Mouse (Mus musculus): ENCODE measurements around the gene Nmnat2.

Nmnat2 gene

GRCm38 (mm10) chr1:152954821-152955523, at the start of gene Nmnat2:
Gene Nmnat2 (plus strand): TSS chr1:152954993.
- peak; percentile 81 to 90 for DNase-seq (ENCODE audit: low spot score in 2 of 2)

- DNase-seq (ENCODE audit: low spot score in 2 of 2) = no peak
Observed at GRCm38 (mm10) chr1:152913483-152914460, 41.0 kb upstream of the Nmnat2 start.

DNA sequence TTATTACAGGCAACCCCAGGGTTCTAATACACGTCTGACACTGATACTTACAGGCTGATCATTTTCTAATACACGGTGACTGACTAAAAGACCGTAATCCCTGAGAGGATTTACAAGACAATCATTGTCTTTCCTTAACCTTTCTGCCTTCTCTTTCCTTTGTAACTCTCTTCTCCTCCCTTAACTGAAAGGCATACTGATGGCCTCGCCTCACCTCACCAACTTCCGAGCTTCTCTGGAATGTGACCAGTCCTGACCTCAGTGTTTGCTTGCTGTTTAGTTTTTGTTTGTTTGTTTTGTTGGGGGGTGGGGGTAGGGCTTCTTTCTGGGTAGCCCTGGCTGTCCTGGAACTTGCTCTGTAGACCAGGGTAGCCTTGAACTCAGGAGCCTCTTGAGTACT, 39.0 kb upstream of the Nmnat2 start:
- no peak for DNase-seq (ENCODE audit: low spot score in 2 of 2)

GRCm38 (mm10) chr1:152916936-152917335, 37.9 kb upstream of the Nmnat2 start:
- DNase-seq (ENCODE audit: low spot score in 2 of 2) = no peak

GRCm38 (mm10) chr1:152917626-152918025, 37.2 kb upstream of the Nmnat2 start:
- no peak for DNase-seq (ENCODE audit: low spot score in 2 of 2)

GRCm38 (mm10) chr1:152921786-152922185, 33.0 kb upstream of the Nmnat2 start:
- DNase-seq (ENCODE audit: low spot score in 2 of 2) = no peak

DNA sequence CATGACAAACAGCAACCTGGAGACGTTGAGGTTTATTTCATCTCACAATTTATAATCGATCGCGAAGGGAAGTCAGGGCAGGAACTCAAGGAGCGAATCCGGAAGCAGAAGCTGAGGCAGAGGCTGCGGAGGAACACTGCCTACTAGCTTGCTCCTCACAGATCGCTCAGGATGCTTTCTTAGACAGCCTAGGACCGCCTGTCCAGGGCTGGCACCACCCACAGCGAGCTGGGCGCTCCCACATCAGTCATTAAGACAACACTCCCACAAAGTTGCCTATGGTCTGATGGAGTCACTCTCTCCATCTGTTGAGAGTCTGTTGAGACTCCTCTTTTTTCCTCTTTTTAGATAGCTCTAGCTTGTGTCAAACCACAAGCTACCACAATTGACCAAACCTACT, 20.8 kb upstream of the Nmnat2 start:
- no peak for DNase-seq (ENCODE audit: low spot score in 2 of 2)

- no peak for DNase-seq (ENCODE audit: low spot score in 2 of 2)
Observed at GRCm38 (mm10) chr1:152935476-152935875, 19.3 kb upstream of the Nmnat2 start.

DNA sequence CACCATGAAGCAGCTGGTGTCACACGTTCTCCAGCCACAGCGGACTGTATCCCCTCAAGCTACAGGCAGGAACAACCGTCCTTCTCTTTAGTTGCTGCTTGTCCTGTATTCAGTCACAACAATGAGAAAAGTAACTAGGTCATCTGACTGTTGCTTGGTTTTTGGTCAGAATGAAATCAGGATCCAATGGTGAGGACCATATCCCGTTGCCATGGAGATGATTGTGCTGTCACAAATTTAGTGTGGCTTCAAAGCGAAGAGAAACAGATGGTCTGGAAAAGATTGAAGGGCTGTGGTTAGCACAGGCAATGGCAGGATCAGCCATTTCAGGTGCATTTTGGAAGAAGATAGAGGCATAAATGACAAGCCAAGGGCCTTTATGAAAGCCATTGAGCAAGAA, 18.4 kb upstream of the Nmnat2 start:
- no peak for DNase-seq (ENCODE audit: low spot score in 2 of 2)

DNA sequence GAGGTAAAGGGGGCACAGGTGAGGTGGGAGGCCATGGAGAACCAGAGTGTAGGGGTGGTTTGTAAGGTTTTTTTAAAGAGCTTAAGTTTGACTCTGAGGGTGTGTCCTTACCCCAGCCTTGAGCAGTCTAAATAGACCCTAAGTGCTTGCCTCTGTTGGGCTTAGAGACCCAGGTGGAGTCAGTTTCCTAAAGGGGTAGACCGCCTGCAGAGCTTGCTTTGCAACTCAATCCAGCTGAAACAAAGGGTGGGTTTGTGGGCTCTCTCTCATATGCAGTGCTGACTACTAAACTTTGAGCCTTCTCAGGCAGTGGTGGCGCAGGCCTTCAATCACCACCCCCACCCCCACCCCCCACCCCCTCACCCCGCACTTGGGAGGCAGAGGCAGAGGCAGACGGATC, 11.8 kb upstream of the Nmnat2 start:
- DNase-seq (ENCODE audit: low spot score in 2 of 2) = no peak

DNA sequence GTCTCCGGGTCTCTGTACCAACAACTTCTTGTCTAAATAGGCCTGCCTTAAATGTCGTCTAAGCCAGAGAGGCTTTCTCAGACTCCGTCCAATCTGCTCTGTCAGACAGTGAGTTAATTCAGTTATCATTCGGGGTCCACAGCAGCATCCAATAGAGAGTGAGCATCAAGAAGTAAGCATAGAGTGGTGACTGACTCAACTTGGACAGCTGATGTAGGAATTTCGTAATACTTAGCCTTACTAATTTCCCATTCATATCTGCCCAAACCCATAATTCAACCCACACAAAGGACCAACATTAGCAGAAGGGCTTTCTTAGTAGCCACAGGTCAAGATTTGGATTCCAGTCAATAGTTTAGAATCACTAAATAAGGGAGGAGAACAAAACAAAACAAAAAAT, 626 bp upstream of the Nmnat2 start:
- no peak for DNase-seq (ENCODE audit: low spot score in 2 of 2)

DNA sequence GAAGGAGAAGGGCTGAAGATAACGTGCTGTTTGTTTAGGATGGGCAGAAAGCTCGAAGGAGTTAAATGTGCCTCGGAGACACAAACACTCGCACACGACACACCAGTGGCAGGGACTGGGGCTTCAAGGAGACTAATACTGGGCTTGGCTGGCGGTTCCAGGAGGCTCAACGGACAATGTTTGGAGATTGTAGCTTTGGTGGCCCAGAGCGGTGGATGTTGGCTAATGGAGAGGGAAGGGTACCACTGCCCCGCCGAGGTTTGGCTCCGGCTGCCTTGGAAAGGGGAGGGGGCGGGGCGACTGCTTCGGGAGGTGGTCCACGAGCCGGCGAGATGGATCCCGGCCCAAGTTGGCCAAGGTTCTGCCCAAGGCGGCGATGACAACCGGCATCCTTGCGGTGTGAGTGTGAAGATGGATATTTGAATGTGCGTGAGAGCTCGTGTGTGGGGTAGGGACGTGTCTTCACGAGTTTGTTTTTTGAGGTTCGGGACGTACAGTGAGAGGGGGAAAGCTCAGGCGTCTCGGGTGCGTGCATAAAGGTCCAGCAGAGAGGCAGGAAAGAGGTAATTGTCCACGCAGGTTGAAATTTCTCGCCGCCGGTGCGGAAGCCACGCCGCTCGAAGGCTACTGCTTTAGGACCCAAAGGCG, 895 bp downstream of the Nmnat2 start:
- peak; percentile 29 to 39 for DNase-seq (ENCODE audit: low spot score in 2 of 2)

- peak; percentile 30 to 49 for DNase-seq (ENCODE audit: low spot score in 2 of 2)
Observed at GRCm38 (mm10) chr1:152956221-152956620, 1.4 kb downstream of the Nmnat2 start.

DNA sequence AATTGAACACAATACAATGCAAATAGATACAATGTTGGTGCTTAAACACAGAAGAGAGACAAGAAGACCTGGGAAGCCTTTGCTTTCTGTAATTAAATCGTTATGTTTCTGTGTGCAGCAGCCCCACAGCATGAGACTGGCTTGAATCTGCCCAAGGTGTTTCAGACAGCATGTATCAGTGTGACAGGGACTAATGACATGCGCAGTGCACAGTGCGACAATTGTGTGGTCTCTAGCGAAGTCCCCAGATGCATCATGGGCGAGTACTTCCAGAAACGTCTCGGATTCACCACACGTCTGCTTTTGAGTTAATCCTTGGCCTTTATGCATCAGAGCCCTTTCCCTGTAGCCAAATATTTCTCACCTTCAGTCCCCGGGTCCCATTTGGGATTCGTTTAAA, 9.6 kb downstream of the Nmnat2 start:
- DNase-seq (ENCODE audit: low spot score in 2 of 2) = no peak

- DNase-seq (ENCODE audit: low spot score in 2 of 2) = no peak
Observed at GRCm38 (mm10) chr1:152966222-152966621, 11.4 kb downstream of the Nmnat2 start.

DNA sequence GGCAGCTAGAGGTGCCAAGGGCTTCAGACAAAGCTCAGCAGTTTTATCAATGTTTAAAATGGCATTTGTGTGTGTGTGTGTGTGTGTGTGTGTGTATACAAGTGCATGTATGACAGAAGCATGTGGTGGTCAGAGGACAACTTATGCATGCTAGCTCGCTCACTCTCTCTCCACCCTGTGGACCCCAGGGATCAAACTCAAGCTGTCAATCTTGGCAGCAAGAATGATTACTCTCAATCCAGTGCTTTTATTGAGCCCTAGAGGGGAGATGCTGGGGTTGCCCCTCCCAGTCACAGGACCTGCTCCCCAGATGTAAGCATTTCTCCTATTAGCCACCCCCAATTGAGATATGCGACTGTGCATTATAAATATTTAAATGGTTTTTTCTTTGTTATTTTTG, 11.9 kb downstream of the Nmnat2 start:
- DNase-seq (ENCODE audit: low spot score in 2 of 2) = no peak

GRCm38 (mm10) chr1:152969081-152969480, 14.3 kb downstream of the Nmnat2 start:
- DNase-seq (ENCODE audit: low spot score in 2 of 2) = peak; percentile 35 to 47

DNA sequence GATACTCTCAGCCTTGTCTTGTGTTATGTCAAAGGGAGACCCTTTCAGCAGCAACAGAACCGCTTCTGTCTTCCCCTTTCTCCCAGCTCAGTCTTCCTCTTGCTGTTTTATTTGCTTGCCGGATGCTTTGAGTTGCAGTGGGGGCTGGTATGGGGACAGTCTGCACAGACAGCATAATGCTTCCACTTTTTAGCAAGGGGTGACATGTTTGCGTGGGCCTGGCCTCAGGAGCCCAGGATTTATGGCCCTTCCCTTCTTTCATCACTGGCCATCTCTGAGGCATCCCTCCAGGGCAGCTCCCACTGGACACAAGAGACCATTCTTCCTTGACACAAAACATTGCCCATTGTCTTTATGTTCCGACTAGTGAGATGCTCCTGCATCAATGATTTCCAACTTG, 18.2 kb downstream of the Nmnat2 start:
- DNase-seq (ENCODE audit: low spot score in 2 of 2) = no peak

DNA sequence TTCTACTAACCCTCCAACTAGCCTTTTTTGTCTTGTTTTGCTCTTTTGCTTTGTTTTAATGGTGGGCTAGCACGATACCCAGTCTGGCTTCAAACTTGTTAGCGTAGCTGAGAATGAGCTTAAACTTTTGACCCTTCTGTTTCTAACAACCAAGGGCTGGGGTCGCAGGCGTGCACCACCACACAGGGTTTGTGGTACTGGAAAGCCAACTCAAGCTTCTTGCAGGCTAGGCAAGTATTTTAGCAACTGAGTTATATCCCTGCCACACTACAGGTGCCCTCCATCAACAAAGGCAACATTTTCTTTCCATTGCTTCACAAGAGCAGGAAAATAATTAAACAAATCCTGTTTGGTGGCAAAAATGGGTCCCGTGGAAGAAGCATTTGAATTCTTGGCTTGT, 18.6 kb downstream of the Nmnat2 start:
- DNase-seq (ENCODE audit: low spot score in 2 of 2) = no peak

DNA sequence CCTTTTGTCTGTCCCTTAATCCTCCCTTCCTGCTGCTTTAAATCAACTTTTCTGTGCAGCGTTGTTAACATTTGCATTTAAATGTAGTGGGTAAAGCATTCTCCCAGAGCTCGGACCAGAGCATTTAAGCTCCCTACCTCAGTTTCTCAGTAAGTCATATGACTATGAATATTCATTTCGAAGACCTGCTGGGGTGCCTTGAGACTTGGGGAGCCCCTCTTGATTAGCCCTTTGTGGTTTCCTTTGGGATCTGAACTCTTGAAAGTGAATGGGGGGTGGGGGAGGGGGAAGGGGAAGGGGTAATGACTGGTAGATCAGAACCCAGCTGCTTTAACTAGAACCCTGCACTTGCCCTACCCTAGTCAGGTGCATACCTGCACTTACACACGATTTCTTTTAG, 19.1 kb downstream of the Nmnat2 start:
- DNase-seq (ENCODE audit: low spot score in 2 of 2) = no peak

DNA sequence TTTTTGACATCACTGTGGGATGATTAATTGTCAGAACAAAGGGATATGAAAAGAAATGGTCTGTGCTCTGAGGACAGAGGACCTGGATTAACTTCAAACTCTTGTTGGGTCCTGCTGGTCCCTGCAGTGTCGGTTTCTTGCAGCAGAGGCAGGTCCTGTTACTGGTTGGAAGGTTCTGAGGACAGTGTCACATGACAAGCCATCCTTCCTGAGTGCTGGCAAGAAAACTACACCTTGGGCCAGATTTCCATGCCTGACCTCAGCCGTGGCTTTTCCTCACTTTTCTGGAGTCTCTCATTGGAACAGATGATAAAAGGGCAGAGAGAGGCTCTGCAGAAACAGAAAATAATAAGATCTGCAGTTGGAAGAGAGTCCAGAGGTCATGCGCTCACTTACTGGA, 20.4 kb downstream of the Nmnat2 start:
- DNase-seq (ENCODE audit: low spot score in 2 of 2) = no peak

DNA sequence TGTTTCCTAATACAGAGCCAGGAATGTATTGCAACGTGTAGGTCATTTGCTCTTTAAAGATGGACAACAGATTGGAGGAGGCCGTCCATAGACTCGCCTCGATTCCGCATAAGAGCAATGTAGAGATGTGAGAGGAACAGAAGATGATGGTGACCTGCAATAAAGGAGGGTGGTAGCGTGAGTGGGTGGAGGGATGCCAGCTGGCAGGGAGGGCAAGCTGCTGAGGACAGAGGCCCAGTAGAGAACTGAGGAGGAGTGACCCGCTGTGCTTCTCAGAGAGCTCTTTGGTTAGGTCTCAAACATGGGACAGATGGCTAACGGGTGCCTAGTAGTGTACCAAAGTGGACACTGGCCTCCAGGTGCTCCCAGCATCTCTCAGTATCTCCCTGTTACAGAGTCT, 23.9 kb downstream of the Nmnat2 start:
- no peak for DNase-seq (ENCODE audit: low spot score in 2 of 2)
